Mouse (Mus musculus) lung, adult 2 months (tissue): Measurements from ENCODE around the gene Creg1.

Experiments
- CTCF ChIP-seq: fragments of 200-500 bp; IDR thresholded peaks from 2 replicates; pipeline ENCODE4 v1.5.1; 2011; ENCODE audit warnings: mild to moderate bottlenecking, low read length, control low read depth; ENCODE audit not compliant: insufficient read depth
- POLR2A ChIP-seq: fragments of 200-500 bp; IDR thresholded peaks from 2 replicates; pipeline ENCODE4 v1.6.1; 2011; ENCODE audit warnings: low read depth, mild to moderate bottlenecking, control low read depth, low read length, borderline replicate concordance; ENCODE audit errors: extremely low read depth

GRCm38 (mm10) chr1:165737451-165737850 is 26.1 kb upstream of the Creg1 start:
- TF ChIP-seq POLR2A (no peak), CTCF (no peak)
